Mouse (Mus musculus) lung, postnatal 4 days (tissue): ENCODE measurements around the gene Evi5.

Experiments used
- DNase-seq, 2 experiments: peaks; one replicate each; pipeline ENCODE4 v3.0.0; 2021

The Evi5 gene

DNA sequence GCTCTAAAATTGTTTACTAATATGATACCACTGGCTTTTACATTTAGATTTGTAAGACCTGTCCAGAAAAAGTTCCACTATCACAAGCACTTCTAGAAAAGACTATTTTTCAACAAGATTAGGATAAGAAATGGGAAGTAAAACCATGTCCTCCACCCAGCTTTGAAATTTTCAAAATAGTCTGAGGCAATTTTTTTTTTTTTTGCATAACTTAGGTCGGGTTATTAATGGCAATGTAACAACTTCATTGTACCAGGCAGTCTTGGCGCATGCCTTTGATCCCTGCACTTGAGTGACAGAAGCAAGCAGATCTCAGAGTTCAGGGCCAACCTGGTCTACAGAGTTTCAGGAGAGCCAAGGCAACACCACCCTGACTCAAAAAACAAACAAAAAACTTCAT is 5.2 kb downstream of the Evi5 start:
- no peak for DNase-seq

DNA sequence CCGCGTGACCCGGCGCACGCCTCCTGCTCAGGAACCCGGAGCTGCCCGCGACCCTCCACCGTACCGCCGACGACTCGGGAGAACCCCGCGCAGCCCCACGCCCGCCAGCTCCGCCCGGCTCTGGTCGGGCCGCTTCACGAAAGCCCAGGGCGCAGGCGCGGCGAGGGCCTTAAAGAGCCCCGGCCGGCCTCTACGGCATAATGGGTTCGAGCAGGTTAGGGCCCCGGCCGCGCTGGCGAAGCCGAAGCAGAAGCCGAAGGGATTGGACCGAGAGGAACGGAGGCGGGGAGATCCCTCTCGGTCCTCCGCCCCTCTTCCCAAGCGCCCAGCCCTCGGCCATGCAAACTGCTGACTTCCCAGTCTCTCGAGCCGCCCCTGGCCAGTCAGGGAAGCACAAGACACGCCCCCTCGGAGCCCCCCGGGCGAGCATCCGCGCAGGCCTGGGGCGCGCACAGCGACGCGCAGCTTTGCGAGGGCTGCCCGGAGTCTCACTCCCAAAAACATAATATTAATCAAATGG is 5.9 kb downstream of the Evi5 start:
- DNase-seq = peak; percentile 92 to 97

DNA sequence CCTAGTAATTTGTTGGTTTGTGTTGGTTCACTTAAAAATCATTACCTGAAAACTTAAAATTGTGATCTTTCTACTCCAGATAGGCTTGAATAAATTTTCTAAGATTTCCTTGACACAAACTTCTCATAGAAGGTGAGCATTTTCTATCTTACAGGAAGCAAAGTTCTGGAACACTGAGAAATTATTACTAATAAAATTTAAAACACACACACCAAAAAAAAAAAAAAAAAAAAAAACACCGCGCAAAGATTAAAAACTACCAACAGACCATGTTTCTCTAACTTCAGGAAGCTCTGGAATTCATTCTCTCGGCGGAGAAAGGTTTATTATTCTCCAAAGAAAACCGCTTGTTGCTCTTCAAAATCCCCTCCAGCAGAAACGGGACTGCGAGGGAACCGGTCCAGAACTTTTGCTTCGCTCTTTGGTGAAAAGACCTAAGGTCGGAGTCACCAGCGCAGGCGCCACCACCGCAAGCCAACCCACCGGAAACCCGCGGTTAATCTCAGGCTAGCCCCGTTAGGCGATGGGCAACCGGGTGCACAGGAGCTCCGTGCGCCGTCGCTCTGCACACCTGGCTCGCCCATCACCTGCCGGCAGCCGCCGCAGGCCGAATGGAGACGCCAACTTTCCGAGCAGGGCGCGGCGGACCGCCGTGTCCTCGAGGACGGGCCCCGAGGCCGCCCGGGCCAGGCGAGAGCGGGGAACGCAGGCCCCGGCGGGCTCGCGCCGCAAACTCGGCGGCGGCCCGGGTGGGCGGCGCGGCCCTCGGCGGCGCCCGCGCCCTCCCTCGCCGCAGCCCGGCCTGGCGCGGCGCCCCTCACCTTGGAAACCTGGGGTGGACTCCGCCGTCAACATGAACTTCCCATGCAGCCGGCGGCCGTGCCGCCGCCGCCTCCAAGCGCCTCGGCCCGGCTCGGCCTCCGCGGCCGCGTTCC is 6.7 kb downstream of the Evi5 start:
- DNase-seq = peak; percentile 70 to 73

DNA sequence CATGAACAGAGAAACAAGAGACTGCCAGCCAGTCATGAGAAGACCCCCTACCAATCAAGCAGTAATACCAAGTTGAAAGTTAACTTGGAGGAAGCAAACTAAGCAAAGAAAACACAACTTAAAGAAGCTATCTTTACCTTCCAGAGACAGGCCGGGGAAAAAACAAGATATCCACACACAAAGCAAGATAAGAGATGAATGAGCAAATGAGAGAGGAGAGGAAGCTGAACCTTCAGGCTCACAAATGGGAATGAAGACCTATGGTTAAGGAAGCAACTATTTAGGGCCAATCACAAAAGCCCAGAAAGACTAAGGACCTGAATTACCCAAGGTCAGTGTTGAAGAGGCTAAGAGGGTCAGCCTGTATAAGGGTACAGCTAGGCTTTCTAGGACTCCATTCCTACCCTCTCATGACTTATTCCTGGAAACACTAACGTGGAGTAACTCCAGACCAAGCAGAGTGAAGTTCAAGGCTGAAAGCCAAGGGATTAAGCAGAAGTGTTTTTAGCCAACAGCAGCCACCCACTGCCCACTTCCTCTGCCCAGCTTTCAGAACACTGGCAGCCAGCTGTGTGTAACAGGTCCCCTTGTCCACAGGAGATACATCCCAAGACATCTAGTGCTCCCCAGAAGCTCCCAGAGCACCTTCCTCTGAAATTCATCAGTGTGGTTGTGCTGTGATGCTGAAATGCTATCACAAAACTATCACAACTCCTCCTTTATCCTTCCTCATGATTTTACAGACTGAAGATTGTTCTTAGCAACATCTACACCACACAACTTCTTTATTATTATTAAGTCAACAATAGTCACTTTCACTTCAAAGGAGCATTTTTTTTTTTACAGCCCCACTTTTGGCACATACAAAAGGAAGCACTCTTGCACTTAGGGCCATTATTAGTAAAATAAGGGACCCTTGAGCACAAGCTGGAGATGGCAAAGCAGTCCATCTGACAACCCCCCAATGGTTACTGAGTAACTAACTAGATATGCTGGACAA is 8.5 kb downstream of the Evi5 start:
- peak in 1 of 2 experiments; percentile 39 for DNase-seq

DNA sequence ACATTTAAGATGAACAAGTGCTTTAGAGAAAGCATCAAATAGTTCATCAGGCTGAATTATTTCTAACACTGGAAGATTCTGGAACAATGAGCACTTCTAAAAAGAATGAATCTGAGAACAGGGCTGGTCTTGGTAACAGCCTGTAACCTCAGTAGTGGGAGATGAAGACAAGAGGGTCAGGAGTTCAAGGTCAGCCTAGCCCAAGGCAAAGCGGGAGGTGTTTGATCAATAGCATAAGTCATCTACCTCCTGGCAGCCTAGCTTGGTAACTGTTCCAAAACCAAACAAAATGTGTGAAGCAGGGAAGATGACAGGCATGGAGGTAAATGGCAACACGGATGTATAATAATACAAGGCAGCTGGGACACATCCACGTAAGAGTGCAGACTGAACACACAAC is 10.9 kb downstream of the Evi5 start:
- DNase-seq = no peak

DNA sequence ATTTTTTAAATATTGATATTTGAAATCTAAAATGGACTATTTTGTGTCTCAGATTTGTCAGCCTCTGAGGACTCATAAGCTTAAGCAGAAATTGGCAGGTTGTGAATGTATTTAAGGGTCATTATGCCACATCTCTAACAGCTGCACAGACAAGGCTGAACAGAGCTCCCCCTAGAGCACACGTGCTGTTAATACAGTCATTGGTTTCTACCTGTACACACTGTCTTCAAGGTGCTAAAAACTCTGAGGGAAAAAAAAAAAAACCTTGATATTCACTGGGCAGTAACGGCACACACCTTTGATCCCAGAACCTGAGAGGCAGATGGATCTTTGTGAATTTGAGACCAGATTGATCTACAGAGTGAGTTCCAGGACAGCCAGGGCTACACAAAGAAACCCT is 15.9 kb downstream of the Evi5 start:
- no peak for DNase-seq

DNA sequence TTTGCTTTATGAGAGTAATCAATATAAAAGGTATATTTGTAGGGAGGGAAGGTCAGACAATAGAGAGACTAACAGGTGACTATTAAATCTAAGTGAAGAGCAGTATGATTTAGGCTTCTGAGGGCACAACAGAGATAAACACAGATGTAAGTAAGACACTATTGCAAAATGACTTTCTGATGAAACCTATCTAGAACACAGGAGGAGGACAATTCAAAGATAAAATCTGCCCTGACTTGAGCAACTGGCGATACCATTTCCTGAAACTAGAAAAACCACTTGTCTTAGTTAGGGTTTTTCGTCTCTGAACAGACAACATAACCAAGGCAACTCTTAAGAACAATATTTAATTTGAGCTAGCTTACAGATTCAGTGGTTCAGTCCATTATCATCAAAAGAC is 19.4 kb downstream of the Evi5 start:
- DNase-seq = no peak

DNA sequence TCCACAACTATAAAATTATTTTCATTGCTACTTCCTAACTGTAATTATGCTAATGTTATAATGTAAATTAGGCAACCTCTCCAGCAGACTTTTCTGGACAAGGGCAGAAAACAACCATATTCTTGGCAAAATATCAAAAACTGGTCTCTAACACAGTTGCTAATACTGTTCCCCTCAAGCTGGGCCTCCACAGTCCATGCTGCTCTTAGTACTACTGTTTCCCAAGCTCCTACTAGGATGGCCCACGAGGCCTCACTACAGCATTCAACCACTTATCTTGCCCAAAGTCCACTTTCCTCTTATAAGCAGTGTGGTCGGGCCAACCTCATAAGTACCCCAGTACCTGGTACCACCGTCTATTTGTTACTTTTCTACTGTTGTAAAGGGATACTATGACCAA is 20.4 kb downstream of the Evi5 start:
- DNase-seq = no peak

DNA sequence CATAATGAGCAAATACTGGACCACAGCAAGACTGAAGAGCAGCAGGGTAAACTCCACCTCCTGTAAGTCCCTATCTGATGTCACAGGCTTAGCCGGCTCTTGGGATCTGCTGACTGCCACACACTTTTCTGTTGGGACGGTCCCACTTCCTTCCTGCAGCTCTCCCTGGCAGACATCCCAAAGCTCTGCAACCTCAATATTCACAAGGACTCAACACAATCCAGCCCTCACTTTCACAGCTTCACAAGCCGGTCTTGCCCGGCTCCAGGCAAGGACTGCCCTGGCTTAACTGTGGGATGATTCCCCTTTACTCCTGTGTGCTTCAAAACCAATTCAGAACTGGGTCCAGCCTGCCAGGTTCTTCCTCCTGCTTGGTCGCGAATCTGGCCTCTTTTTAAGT is 21.1 kb downstream of the Evi5 start:
- peak; percentile 50 to 67 for DNase-seq

DNA sequence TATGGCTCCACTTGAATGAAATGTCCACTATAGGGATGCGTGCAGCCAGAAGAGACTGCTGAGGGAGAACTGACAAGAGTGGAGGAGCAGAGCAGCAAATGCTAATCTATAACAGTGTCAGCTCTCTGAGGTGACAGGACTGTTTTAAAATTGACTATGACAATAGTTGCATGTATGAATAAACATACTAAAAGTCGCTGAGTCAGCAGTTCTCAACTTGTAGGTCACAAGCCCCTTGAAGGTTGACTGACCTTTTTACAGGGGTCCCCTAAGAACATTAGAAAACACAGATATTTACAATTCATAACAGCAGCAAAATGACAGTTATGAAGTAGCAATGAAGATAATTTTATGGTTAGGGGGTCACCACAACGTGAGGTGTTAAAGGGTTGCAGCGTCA is 25.9 kb downstream of the Evi5 start:
- no peak for DNase-seq

DNA sequence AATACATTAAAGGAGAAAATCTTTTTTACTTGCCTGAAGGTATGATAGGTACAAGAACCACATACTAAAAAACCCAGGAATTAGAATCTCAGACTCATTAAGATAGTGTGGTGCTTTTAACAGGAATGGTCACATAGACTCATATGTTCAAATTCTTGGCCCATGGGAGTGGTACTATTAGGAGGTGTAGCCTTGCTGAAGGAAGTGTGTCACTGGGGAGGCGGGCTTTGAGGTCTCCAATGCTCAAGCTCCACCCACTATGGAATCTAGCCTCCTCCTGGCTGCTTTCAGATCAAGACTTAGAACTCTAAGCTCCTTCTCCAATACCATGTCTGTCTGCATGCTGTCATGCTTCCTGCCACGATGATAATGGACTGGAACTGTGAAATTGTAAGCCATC is 27.1 kb downstream of the Evi5 start:
- DNase-seq = no peak

DNA sequence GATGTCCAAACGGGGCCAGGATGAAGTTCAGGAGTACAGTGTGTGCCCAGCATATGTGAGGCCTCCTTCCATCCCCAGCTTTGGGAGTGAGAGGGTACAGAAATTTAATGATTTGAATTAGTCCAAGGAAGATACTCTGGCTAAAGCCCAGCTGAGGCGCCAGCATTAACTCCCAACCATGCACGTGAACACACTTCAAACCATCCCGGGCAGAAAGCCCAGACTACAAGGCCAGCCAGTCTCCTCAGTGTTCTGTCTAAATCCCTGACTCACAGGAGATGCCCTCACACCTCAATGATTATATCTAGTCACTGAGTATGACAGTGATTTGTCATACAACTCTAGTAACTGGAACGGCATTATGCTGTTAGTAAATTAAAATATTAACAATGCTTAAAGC is 27.6 kb downstream of the Evi5 start:
- DNase-seq = peak in 1 of 2 experiments; percentile 25

DNA sequence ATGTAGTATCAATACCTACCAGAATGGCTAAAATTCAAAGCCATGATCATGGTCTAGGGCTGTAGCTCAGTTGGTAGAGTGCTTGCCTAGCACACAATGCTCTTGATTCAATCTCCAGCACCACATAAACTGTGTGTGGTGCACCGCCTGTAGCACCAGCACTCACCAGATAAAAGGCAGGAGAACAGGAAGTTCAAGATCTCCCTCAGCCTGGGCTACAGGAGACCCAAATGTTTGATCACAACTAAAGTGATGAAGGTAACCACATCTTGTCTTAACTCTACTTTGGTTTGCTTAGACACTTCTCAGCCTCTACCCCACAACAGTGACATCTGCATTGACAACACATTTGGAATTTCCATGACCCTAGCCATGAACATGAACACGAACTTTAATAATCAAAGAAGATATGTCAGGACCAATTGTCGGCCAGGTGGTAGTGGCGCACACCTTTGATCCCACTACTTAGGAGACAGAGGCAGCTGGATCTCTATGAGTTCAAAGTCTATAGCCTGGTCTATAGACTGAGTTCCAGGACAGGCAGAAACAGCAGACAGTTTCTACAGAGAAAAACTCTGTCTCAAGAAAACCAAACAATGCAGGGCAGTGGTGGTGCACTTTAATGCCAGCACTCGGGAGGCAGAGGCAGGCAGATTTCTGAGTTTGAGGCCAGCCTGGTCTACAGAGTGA is 34.2 kb downstream of the Evi5 start:
- no peak for DNase-seq

DNA sequence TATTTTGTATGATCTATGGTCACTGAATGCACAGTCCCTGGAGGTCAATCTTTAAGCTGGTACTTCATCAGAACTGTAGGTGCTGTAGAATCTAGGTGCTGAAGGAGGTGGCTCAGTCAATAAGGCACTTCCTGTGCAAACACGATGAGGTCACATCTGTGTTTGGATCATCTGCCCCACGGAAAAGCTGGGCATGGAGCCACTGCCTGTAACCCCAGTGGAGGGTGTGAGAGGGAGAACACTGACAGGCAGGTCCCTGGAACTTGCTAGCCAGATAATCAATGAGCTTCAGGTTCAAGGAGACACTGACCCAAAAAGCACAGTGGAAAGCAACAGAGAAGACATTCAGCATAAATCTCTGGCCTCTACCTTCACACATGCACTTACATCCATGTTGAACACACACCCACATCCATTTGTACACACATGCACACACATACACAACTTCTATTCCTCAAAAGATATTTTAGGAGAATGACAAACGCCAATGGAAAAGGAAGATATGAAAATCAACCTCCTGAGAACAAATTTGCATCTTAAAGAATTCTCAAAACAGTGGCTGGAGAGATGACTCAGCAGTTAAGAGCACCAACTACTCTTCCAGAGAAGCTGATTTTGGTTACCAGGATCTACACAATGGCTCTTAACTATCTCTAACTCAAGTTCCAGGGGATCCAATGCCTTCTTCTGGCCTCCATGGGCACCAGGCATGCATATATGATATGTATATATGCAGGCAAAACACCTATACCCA is 35.8 kb downstream of the Evi5 start:
- peak; percentile 18 to 28 for DNase-seq

DNA sequence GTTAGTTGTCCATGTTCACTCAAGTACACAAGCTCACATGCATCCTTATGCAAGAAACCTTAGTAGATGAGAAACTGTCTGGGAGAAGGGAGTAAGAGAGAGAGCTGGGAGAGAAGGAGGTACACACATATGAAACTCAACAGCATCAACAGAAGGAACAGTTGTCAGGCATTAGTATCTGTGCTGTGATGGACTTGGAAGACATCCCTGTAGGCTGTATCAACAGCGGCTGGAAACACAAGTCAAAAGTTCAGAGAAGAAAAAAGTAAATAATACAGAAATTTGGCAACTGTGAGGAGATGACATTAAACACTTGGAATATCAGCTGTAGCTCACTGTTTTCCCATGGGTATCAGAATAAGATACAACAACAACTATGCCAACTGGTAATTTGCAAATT is 40.6 kb downstream of the Evi5 start:
- no peak for DNase-seq

DNA sequence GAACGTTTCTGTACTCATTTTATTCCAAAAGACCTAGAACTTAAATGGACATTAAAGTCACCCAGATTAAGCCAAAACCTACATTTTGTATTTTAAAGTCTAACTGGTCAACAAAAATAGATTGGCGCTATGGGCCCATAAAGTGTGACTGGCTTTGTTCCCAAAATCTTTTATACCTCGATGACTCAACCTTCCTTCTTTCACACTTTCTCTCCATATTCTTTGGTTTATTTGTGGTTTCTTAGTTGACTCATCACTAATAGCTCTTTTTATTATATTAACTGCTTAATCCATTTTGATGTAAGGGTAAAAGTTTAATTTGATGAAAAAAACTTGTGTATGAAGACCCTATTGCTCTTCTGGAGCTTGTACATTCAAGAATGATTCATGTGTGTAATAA is 43.6 kb downstream of the Evi5 start:
- DNase-seq = no peak

DNA sequence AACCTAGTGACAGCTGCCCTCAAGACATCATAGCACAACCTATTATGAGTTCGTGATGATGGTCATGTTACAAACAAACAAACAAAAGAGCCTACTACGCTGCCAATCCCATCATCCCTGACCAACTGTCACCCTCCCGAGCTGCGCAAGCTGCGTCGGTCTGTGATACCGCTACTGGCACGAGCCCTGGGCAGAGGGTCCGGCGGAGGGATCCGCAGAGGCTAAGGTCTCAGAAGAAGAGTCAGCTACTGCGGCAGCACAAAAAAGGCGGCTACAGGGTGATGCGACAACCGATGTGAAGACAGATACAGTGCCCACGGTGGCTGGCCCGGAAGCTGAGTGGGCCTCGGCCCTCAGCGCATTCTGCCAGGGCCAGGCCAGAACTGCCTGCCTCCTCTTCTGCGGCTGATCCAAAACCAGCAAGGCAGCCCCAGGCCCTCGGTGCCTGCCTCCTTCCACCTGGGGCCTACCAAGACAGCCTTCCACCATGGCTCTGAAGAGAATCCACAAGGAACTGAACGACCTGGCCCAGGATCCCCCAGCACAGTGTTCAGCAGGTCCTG is 44.8 kb downstream of the Evi5 start, which contains the start of gene Ube2d2b:
Gene Ube2d2b (plus strand): TSS at position 102 of the 563 bp plus-strand sequence.
- no peak for DNase-seq

DNA sequence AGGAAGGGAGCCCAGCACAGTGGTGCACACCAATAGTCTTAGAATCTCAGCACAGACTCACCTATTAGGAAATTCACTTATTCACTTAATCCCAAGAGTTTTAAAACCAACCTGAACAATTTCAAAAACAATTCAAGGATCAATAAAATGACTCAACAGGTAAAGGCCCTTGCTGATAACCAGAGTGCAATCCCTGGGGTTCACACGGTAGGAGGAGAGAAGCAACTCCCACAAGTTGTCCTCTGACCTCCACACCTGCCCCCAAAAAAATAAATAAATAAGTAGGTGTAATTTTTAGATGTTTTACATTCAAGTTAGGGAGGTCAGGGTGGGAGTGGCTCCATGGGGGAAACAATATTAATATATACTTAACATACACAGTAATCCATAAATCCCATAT is 52.4 kb downstream of the Evi5 start:
- no peak for DNase-seq

DNA sequence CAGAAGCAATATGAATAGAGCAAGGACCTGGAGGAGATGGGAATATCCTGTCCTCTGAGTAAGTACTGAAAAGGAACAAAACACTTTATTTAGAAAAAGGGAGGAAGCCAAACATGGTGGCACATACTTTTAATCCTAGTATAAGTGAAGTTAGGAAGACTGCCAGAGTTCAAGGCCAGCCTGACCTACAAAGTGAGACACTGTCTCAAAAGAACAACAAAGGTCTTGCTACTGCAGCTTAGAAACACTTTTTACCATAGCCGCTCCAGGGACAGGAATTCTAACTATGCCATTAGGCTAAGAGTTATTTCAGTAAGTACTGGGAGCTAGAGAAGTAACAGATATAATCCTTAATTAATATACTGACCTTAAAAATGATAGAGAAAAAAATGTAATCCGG is 60.3 kb downstream of the Evi5 start:
- no peak for DNase-seq

DNA sequence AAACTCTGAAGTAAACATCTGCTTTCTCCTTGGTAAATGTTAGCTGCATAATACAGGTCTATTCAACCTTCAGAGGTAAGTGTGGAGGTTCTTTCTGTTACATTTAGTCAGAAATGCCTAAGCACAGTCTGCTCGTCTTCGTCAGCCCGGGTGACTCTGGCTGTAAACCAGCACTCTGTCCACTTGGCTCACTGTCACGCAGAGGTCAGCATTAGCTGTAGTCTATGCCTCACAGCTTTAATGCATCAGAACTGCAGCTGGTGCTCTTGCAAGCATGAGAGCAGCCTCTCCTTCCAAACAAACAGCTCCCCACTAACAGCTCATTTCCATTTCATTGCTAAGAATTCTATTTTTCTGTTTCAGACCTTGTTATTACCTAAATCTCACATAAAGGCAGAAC is 67.4 kb downstream of the Evi5 start:
- DNase-seq = peak; percentile 34 to 76

DNA sequence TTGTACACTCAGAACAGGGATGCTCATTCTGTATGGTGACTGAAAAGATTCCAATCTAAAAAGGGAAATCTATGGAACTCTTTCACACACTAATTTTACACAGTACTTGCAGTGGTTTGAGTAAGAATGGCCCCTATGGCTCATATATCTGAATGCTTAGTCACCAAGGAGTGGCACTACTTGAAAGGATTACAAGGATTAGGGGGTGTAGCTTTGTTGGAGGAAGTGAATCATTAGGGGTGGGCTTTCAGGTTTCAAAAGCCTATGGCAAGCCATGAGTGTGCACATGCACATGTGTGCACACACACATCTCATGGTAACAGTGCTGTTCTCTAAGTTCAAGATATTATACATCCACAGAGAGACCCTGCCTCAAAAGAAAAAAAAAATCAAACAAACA is 72.3 kb downstream of the Evi5 start:
- DNase-seq = no peak

DNA sequence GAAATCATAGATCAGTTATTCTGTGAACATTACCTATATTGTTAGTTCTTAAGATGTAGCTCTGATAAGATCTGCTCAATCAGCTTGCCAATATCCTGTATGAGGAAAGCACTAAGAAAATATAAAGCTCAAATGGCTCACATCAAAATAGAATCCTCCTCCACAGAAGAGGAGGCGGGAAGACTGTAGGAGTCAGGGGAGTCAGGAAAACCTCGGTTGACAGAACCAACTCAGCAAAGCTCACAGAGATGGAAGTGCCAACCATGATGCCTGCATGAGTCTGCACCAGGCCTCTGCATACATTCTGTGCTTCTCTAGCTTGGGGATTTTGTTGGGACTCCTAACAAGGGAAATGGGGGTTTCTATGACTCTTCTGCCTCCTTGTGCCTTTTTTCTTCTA is 73.7 kb downstream of the Evi5 start:
- no peak for DNase-seq
